Mouse (Mus musculus): ENCODE results near the gene Rad9a. TPM values are rescaled to one million over a fixed set of nuclear protein-coding genes. Genes with fewer than 3 reads are reported as not detected.
A peak's percentile ranks its signal among the peaks of the same experiment; 100 is the strongest.

The Rad9a gene
- total and polyA plus RNA-seq, 3 experiments = 21.3 to 37.9 TPM; not detected in 1

DNA sequence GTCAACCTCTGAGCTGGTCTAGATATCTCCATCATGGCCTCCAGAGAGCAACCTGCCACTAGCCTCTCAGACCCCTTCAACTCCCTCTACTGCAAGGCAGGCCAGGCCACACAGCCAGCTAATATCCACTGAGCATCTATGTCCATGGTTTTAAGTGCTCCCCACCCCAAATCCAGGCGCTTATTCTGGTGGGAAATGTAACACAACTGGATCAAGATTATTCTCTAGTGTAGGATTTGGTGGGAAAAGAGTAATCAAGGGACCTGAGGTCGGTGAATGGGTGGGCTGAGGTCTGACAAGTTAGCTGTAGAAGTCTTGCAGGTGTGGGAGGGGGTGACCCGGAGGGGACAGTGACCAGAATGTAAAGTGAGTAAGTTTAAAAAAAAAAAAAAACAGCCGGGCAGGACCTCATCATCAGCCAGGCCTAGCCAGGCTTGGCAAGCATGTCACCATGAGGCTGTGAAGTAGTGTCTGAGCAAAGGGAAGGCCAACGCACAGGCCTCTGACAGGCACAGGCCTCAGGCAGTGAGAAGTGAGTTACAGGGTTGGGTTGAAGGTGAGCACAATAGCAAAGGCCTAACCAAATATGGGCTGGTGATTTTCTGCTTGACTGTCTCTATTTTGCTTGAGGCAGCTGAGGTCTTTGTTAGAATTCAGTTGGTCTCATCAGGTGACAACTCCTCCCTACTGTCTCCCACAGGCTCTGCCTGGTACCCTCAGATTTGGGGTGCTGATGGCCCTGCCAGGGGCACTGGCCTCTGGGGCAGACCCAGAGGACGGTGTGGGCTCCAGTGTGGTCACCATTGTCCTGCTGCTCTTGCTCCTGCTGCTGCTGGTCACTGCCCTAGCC is 46.0 kb downstream of the Rad9a start (continued):
- TF ChIP-seq MAX (IDR thresholded peaks at IDR 0.05; ENCODE audit: low read length) (no peak), POLR2AphosphoS2 (IDR thresholded peaks at IDR 0.05; ENCODE audit: low read length) (no peak), CTCF (IDR thresholded peaks at IDR 0.05 in 2 of 3, conservative IDR thresholded peaks at IDR 0.05 in 1 of 3; ENCODE audit: control insufficient read depth in 1 of 3, insufficient read depth in 1 of 3, low read depth in 2 of 3, low read length in 3 of 3, poor library complexity in 1 of 3, severe bottlenecking in 1 of 3) (no peak), ZC3H11A (IDR thresholded peaks at IDR 0.05; ENCODE audit: low read depth, low read length) (no peak), CHD2 (IDR thresholded peaks at IDR 0.05; ENCODE audit: low read length) (no peak), NRF1 (IDR thresholded peaks at IDR 0.05; ENCODE audit: insufficient read depth, low read depth, low read length, poor library complexity, severe bottlenecking) (no peak), ETS1 (IDR thresholded peaks at IDR 0.05; ENCODE audit: low read depth, low read length) (no peak), MYC (IDR thresholded peaks at IDR 0.05; ENCODE audit: low read depth, low read length) (no peak), KAT2A (conservative IDR thresholded peaks at IDR 0.05; ENCODE audit: low read depth, low read length) (no peak), POLR2AphosphoS5 (IDR thresholded peaks at IDR 0.05; ENCODE audit: borderline replicate concordance, low read depth, low read length) (no peak), SMC3 (IDR thresholded peaks at IDR 0.05; ENCODE audit: low read depth, low read length) (no peak), POLR2A (IDR thresholded peaks at IDR 0.05; ENCODE audit: control insufficient read depth in 1 of 2, insufficient read depth in 1 of 2, low read depth in 1 of 2, low read length in 2 of 2, poor library complexity in 1 of 2) (peak in 1 of 2 experiments; percentile 8; a peak in 1 of 4 replicates), GATA1 (IDR thresholded peaks at IDR 0.05; ENCODE audit: low read depth, low read length) (no peak), NELFE (IDR thresholded peaks at IDR 0.05; ENCODE audit: low read depth, low read length) (no peak), SIN3A (IDR thresholded peaks at IDR 0.05; ENCODE audit: low read length) (peak; percentile 16; the same call in 1 of the 2 replicates), USF1 (IDR thresholded peaks at IDR 0.05; ENCODE audit: low read depth, low read length) (no peak), RCOR1 (IDR thresholded peaks at IDR 0.05; ENCODE audit: low read depth, low read length) (no peak), MEF2A (IDR thresholded peaks at IDR 0.05; ENCODE audit: extremely low read depth, insufficient replicate concordance, low read depth, low read length, poor library complexity, severe bottlenecking) (no peak), BHLHE40 (IDR thresholded peaks at IDR 0.05; ENCODE audit: borderline replicate concordance, low read depth, low read length) (no peak), TBP (IDR thresholded peaks at IDR 0.05; ENCODE audit: low read depth, low read length) (no peak), E2F4 (IDR thresholded peaks at IDR 0.05; ENCODE audit: borderline replicate concordance, low read depth, low read length) (no peak)

DNA sequence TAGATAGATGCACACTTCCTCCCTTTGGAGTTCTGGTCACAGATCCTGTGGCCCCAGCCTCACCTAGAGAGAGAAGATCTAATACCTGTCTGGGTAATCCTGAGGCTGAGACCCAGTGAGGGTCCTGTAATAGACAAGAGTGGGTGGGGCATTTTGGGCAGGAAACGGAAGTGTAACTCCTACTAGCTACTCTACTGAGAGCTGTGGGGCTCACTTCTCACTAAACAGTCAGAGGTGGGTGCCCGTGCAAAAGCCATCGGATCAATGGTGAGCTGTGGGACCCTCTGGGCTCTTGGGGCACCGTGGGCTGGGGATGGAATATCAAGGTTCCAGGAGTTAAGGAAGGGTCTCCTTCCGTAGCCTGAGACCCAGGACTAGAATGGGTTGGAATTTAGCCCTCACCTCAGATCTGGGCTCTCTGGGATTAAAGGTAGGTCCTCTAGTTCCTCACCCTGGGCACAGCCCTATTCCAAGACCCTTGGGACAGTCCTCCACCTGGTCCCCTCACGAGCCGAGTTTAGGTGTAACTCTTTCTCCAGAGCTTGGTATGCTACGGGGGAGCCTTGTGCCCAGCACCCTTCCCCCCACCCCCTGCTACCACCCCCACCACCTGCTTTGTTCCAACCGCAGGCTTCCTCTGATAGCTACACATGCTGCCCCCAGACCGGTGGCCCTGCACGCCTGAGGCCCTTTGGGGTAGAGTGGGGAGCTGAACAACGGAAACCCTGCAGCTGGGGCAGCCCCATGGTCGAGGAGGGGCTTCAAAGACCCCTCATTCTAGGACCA is 46.8 kb downstream of the Rad9a start:
- peaks cover 9% of the 10 kb centered on the region for H3K79me2 ChIP-seq (ENCODE audit: control insufficient read depth, insufficient read depth, low read length, poor library complexity)
- peak overlapping the region; percentile 59 to 62 for H3K4me3 ChIP-seq (ENCODE audit: control insufficient read depth in 1 of 2, insufficient read depth in 1 of 2, low read depth in 2 of 2, low read length in 2 of 2)
- peaks cover 1 to 2% of the 10 kb centered on the region in 2 experiments; a peak in 3 of 4 replicates for H3K36me3 ChIP-seq (ENCODE audit: control insufficient read depth in 1 of 2, insufficient read depth in 2 of 2, low read length in 2 of 2)
- H3K4me1 ChIP-seq (ENCODE audit: control insufficient read depth in 1 of 2, insufficient read depth in 2 of 2, low read length in 2 of 2) = peaks cover 4 to 10% of the 10 kb centered on the region in 2 experiments; a peak in 3 of 4 replicates
- H3K27me3 ChIP-seq (ENCODE audit: control insufficient read depth in 1 of 2, insufficient read depth in 2 of 2, low read length in 2 of 2) = no peaks in the 10 kb centered on the region
- H3K27ac ChIP-seq (ENCODE audit: control insufficient read depth, low read depth, low read length) = peak overlapping the region; percentile 70
- peak overlapping the region; percentile 75 for H3K9ac ChIP-seq (ENCODE audit: control insufficient read depth, low read depth, low read length, poor library complexity, severe bottlenecking)
- no peaks in the 10 kb centered on the region for H3K9me3 ChIP-seq (replicated peaks; ENCODE audit: insufficient read depth, low read length)
- TF ChIP-seq POLR2A (IDR thresholded peaks at IDR 0.05; ENCODE audit: control insufficient read depth in 1 of 2, insufficient read depth in 1 of 2, low read depth in 1 of 2, low read length in 2 of 2, poor library complexity in 1 of 2) (peak in 1 of 2 experiments; percentile 72; a peak in 2 of 4 replicates), MXI1 (IDR thresholded peaks at IDR 0.05; ENCODE audit: low read depth, low read length) (0 out of 2 replicates have a peak, but pooled peaks have one; percentile 48), MAZ (IDR thresholded peaks at IDR 0.05; ENCODE audit: low read depth, low read length) (0 out of 2 replicates have a peak, but pooled peaks have one; percentile 8), TCF12 (IDR thresholded peaks at IDR 0.05; ENCODE audit: low read depth, low read length) (0 out of 2 replicates have a peak, but pooled peaks have one; percentile 26), TBP (IDR thresholded peaks at IDR 0.05; ENCODE audit: low read depth, low read length) (peak; percentile 62; the same call in 1 of the 2 replicates), SIN3A (IDR thresholded peaks at IDR 0.05; ENCODE audit: low read length) (peak; percentile 30; the same call in 1 of the 2 replicates), CTCF (IDR thresholded peaks at IDR 0.05 in 2 of 3, conservative IDR thresholded peaks at IDR 0.05 in 1 of 3; ENCODE audit: control insufficient read depth in 1 of 3, insufficient read depth in 1 of 3, low read depth in 2 of 3, low read length in 3 of 3, poor library complexity in 1 of 3, severe bottlenecking in 1 of 3) (no peak), NELFE (IDR thresholded peaks at IDR 0.05; ENCODE audit: low read depth, low read length) (peak; percentile 56), EP300 (IDR thresholded peaks at IDR 0.05; ENCODE audit: low read depth in 1 of 2, low read length in 2 of 2) (0 out of 4 replicates have a peak, but pooled peaks of 1 of the 2 experiments have one; percentile 20), CHD2 (IDR thresholded peaks at IDR 0.05; ENCODE audit: low read length) (0 out of 2 replicates have a peak, but pooled peaks have one; percentile 44), GABPA (IDR thresholded peaks at IDR 0.05; ENCODE audit: low read depth, low read length) (no peak)
- DNase-seq (ENCODE audit: low read depth, low spot score) = peak; percentile 58
